In the genomic region with DNA sequence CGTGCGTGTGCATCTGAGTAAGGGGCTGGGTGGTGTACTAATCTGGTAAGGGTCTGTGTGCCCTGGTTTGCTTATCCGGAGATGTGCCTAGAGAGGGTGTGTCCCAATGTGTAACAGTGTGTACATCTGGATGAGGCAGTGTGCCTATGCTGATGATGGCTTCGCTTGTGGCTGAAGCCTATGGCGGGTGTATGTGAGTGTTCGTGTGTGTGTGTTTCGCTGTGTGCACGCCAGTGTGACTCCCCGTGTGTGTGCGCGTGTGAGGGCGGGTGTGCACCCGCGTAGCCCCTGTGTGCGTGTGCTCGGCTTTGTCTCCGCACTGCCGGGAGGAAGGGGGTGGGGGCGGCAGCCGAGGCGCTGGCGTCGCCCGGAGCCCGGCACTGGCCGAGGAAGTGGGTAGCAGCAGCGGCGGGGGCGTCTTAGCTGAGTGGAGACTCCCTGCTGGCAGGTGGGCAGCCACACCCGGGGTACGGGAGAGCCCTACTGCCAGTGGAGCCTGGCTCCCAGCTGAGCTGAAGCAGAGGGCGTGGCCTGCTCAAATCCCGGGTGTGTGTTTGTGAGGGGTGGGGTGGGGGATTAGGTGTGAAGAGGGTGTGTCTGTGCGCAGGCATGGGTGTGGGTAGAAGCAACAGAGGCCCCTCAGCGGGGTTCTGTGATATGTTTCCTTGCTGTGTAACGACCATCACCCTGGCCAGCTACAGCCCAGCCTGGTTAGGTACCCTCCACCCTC, we compare ENCODE assay signal across 8 mouse cellular contexts. TPM values are rescaled to one million over a fixed set of nuclear protein-coding genes. Genes with fewer than 3 reads are reported as not detected.
DNase-seq lines count a peak whose midpoint lies in the region; ATAC-seq lines count a peak whose summit lies in the region.

No protein-coding gene starts in this region.

- ATAC-seq in hindbrain, embryonic 14.5 days (ENCODE audit: low FRiP score): peak; percentile 77
- peak; percentile 78 for ATAC-seq in midbrain, embryonic 11.5 days (ENCODE audit: low FRiP score)
- peak; percentile 73 for ATAC-seq in stomach, embryonic 14.5 days (ENCODE audit: insufficient number of reproducible peaks, insufficient read depth, low FRiP score, low read depth)

- peak overlapping the region; percentile 68 for H3K4me2 ChIP-seq in hindbrain, embryonic 14.5 days (replicated peaks)
- H3K4me2 ChIP-seq in midbrain, embryonic 11.5 days: peak overlapping the region; percentile 97
- H3K4me2 ChIP-seq in stomach, embryonic 14.5 days (replicated peaks; ENCODE audit: low read depth, low read length): peak overlapping the region; percentile 98

- peak; percentile 54 to 83 for DNase-seq in adrenal gland, adult (ENCODE audit: inconsistent age in 2 of 2, low spot score in 1 of 2)
- no peak for DNase-seq in adrenal gland, postnatal 4 days (ENCODE audit: low spot score in 2 of 2)
- DNase-seq in ES-CJ7 (ENCODE audit: low read depth, low spot score): peak; percentile 80
- DNase-seq in embryonic facial prominence, embryonic 10.5 days (ENCODE audit: low spot score): peak; percentile 54
- peak; percentile 67 for DNase-seq in hindbrain, embryonic 14.5 days (ENCODE audit: low spot score)
- peak; percentile 47 for DNase-seq in left cerebral cortex, postnatal 4 days
- DNase-seq in midbrain, embryonic 11.5 days (ENCODE audit: low spot score, missing footprints): peak; percentile 91

- H3K4me3 ChIP-seq in embryonic facial prominence, embryonic 10.5 days: peak overlapping the region; percentile 78
- peak overlapping the region; percentile 87 for H3K4me3 ChIP-seq in hindbrain, embryonic 14.5 days (replicated peaks; ENCODE audit: low read length)
- peak overlapping the region; percentile 68 for H3K4me3 ChIP-seq in midbrain, embryonic 11.5 days (ENCODE audit: low read depth, low read length)
- H3K4me3 ChIP-seq in stomach, embryonic 14.5 days (ENCODE audit: low read depth, low read length): peak overlapping the region; percentile 65

- no peaks in the 10 kb centered on the region for H3K36me3 ChIP-seq in embryonic facial prominence, embryonic 10.5 days (replicated peaks)
- H3K36me3 ChIP-seq in hindbrain, embryonic 14.5 days (replicated peaks; ENCODE audit: control insufficient read depth, insufficient read depth): no peaks in the 10 kb centered on the region
- no peaks in the 10 kb centered on the region for H3K36me3 ChIP-seq in midbrain, embryonic 11.5 days (ENCODE audit: control insufficient read depth, insufficient read depth, low read length)
- H3K36me3 ChIP-seq in stomach, embryonic 14.5 days (ENCODE audit: control insufficient read depth, insufficient read depth, low read length): no peaks in the 10 kb centered on the region

- 1% methylated on average over 36 of the region's 36 CpGs for WGBS in embryonic facial prominence, embryonic 10.5 days
- under 1% methylated on average over 36 of the region's 36 CpGs for WGBS in hindbrain, embryonic 14.5 days
- WGBS in midbrain, embryonic 11.5 days: under 1% methylated on average over 36 of the region's 36 CpGs
- WGBS in stomach, embryonic 14.5 days: under 1% methylated on average over 36 of the region's 36 CpGs

- peak overlapping the region; percentile 91 for H3K9ac ChIP-seq in hindbrain, embryonic 14.5 days
- peak overlapping the region; percentile 70 for H3K9ac ChIP-seq in midbrain, embryonic 11.5 days (ENCODE audit: low read length)
- peak overlapping the region; percentile 72 for H3K9ac ChIP-seq in stomach, embryonic 14.5 days (replicated peaks; ENCODE audit: low read depth, low read length)

- H3K4me1 ChIP-seq in embryonic facial prominence, embryonic 10.5 days: peaks cover 27% of the 10 kb centered on the region
- H3K4me1 ChIP-seq in hindbrain, embryonic 14.5 days (replicated peaks; ENCODE audit: control insufficient read depth, insufficient read depth, low read length): peaks cover 30% of the 10 kb centered on the region; the same call in 1 of the 2 replicates
- H3K4me1 ChIP-seq in midbrain, embryonic 11.5 days (ENCODE audit: control insufficient read depth, insufficient read depth, low read length): peaks cover 6% of the 10 kb centered on the region
- peaks cover 11% of the 10 kb centered on the region for H3K4me1 ChIP-seq in stomach, embryonic 14.5 days (ENCODE audit: control insufficient read depth, insufficient read depth, low read length)

- intact Hi-C loops in left cerebral cortex, postnatal 4 days (cut with DNase I): no loop called here

- peaks cover 89% of the 10 kb centered on the region for H3K27me3 ChIP-seq in embryonic facial prominence, embryonic 10.5 days (replicated peaks; ENCODE audit: low read depth, poor library complexity, severe bottlenecking)
- H3K27me3 ChIP-seq in hindbrain, embryonic 14.5 days (ENCODE audit: control insufficient read depth, insufficient read depth, low read length): no peaks in the 10 kb centered on the region
- peaks cover 42% of the 10 kb centered on the region for H3K27me3 ChIP-seq in midbrain, embryonic 11.5 days (ENCODE audit: control insufficient read depth, insufficient read depth, low read length)
- 0 out of 2 replicates have a peak, but pooled peaks cover 9% of the 10 kb centered on the region for H3K27me3 ChIP-seq in stomach, embryonic 14.5 days (ENCODE audit: control insufficient read depth, insufficient read depth, low read length)

- H3K27ac ChIP-seq in embryonic facial prominence, embryonic 10.5 days (replicated peaks): peak overlapping the region; percentile 83
- peak overlapping the region; percentile 93 for H3K27ac ChIP-seq in hindbrain, embryonic 14.5 days
- H3K27ac ChIP-seq in midbrain, embryonic 11.5 days (ENCODE audit: low read depth, low read length): peak overlapping the region; percentile 30; the same call in 1 of the 2 replicates
- H3K27ac ChIP-seq in stomach, embryonic 14.5 days (ENCODE audit: low read length): peak overlapping the region; percentile 49; the same call in 1 of the 2 replicates

- no peaks in the 10 kb centered on the region for H3K9me3 ChIP-seq in embryonic facial prominence, embryonic 10.5 days
- no peaks in the 10 kb centered on the region for H3K9me3 ChIP-seq in hindbrain, embryonic 14.5 days (ENCODE audit: control insufficient read depth, low read length)
- no peaks in the 10 kb centered on the region for H3K9me3 ChIP-seq in midbrain, embryonic 11.5 days (ENCODE audit: control insufficient read depth, low read length)
- H3K9me3 ChIP-seq in stomach, embryonic 14.5 days (ENCODE audit: control insufficient read depth, low read depth, low read length): no peaks in the 10 kb centered on the region

RNA-seq across cellular contexts. Expression of a gene that starts 0.8 kb away (rescaled TPM):
- total RNA-seq in adrenal gland, postnatal 4 days (2021): 10 to 100 TPM; 54.3 to 56.1 TPM
- polyA plus RNA-seq in embryonic facial prominence, embryonic 10.5 days (2016; fragmentation: Nextera tagmentation; extraction: Ambion mirVana): 1.2 and 1.6 TPM in 2 replicates
- polyA plus RNA-seq in hindbrain, embryonic 14.5 days (2014; fragmentation: Nextera tagmentation; extraction: Ambion mirVana): 19.5 and 24.3 TPM in 2 replicates
- 100 to 1,000 TPM; 229 to 236 TPM for total RNA-seq in left cerebral cortex, postnatal 4 days (2021)
- 3.1 and 3.9 TPM in 2 replicates for polyA plus RNA-seq in midbrain, embryonic 11.5 days (2014; fragmentation: Nextera tagmentation; extraction: Ambion mirVana)
- 5.2 and 6.2 TPM in 2 replicates for polyA plus RNA-seq in stomach, embryonic 14.5 days (2014; fragmentation: Nextera tagmentation; extraction: Ambion mirVana)

Comparison
In these comparisons a context has a peak if more than half of its experiments do, and no peak if none do; other contexts are left out.
1. DNase-seq: peak in adrenal gland, adult (2 of 2), ES-CJ7 (single experiment), embryonic facial prominence, embryonic 10.5 days (single experiment), hindbrain, embryonic 14.5 days (single experiment), left cerebral cortex, postnatal 4 days (single experiment) and midbrain, embryonic 11.5 days (single experiment); none in adrenal gland, postnatal 4 days (0 of 2).
2. H3K27ac ChIP-seq: peak in every context shown above with its lines; median percentile 93 in hindbrain, embryonic 14.5 days; 83 in embryonic facial prominence, embryonic 10.5 days; 49 in stomach, embryonic 14.5 days; 30 in midbrain, embryonic 11.5 days.
3. Peak in every context shown above with its lines, with median percentiles within 50 percentile points of each other: H3K4me3 ChIP-seq, ATAC-seq, H3K4me2 ChIP-seq and H3K9ac ChIP-seq.